Mouse (Mus musculus): ENCODE data around the gene Pnldc1. TPM values are rescaled to one million over a fixed set of nuclear protein-coding genes. Genes with fewer than 3 reads are reported as not detected.
A peak's percentile ranks its signal among the peaks of the same experiment; 100 is the strongest.
"Not testable (repeated sequence)": the region's sequence is repeated elsewhere in the genome, so short reads cannot be mapped to it uniquely, and the experiment has no call there.

The Pnldc1 gene
- total RNA-seq (2021) = under 1 TPM in 1 of 2 experiments, not detected in 1; 0.33 TPM
- long read RNA-seq, experiment 1, partial matches to known transcripts = 0 of 1 reads
- long read RNA-seq, experiment 1, other reads (novel, unspliced or antisense) = 1 of 1 reads
- long read RNA-seq, experiment 2, partial matches to known transcripts = 0 of 1 reads
- long read RNA-seq, experiment 2, other reads (novel, unspliced or antisense) = 1 of 1 reads

GRCm38 (mm10) chr17:12909361-12910280 is at the start of gene Pnldc1:
Gene Pnldc1 (minus strand): TSS chr17:12910230.
- Histone ChIP-seq H3K27ac (no peak within 1 kb of the TSS), H3K4me3 (no peak within 1 kb of the TSS)
- DNase-seq = no peak
- TF ChIP-seq CTCF (IDR thresholded peaks at IDR 0.05) = no peak
- intact Hi-C loops (cut with DNase I) = no loop called here

GRCm38 (mm10) chr17:12959377-12959776 is 49.3 kb upstream of the Pnldc1 start:
- DNase-seq; intact Hi-C loops (cut with DNase I); H3K4me3 ChIP-seq; H3K27ac ChIP-seq: not testable (repeated sequence)

- TF ChIP-seq CTCF (IDR thresholded peaks at IDR 0.05) = no peak
- no peak for DNase-seq
- intact Hi-C loops (cut with DNase I) = no loop called here
- H3K27ac ChIP-seq = no peak overlapping the region
- H3K4me3 ChIP-seq = no peak overlapping the region
Measured at GRCm38 (mm10) chr17:12956664-12957063, 46.6 kb upstream of the Pnldc1 start.

- DNase-seq = no peak
- intact Hi-C loops (cut with DNase I) = no loop called here
- Histone ChIP-seq H3K4me3 (no peak overlapping the region), H3K27ac (no peak overlapping the region)
- no peak for TF ChIP-seq CTCF (IDR thresholded peaks at IDR 0.05)
Measured at GRCm38 (mm10) chr17:12949669-12950068, 39.6 kb upstream of the Pnldc1 start.

- no peak for TF ChIP-seq CTCF (IDR thresholded peaks at IDR 0.05)
- Histone ChIP-seq H3K4me3 (no peak overlapping the region), H3K27ac (no peak overlapping the region)
- DNase-seq = no peak
- intact Hi-C loops (cut with DNase I) = no loop called here
Measured at GRCm38 (mm10) chr17:12942459-12943162, 32.6 kb upstream of the Pnldc1 start.

GRCm38 (mm10) chr17:12941543-12942260 is 31.7 kb upstream of the Pnldc1 start:
- TF ChIP-seq CTCF (IDR thresholded peaks at IDR 0.05) = no peak
- intact Hi-C loops (cut with DNase I) = no loop called here
- no peak overlapping the region for H3K4me3 ChIP-seq

DNA sequence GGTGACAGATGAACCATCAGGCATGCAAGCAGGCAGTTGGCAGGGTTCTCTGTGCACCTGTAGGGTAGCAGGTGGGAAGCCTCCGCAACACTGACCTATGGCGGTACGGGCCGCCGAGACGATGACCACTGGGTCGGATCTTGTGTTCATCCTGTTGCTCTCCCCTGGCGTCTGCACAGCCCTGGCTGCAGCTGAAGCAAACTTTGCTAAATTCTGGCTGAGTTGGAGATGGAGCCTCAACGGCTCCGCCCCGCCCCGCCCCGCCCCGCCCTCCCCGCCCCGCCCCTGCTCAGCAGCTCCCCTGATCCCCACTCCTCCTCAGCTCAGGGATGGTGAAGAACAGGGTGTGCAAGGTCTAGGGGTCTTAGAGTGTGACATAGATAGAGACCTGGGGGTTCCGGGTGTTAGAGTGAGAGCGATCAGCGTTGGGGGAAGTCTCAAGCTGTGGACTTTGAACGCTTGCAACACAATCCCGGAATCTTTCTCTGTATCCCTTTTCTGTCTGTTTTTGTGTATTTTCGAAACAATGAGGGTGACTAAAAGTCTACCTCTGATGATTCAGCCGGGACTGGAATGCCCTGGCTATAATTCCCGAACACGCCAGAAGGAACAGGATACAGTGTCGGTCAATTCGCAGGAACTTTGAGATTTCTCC is 30.2 kb upstream of the Pnldc1 start, which contains the start of gene Acat3:
TSS of gene Acat3 (minus strand) at position 450 of the 655 bp plus-strand sequence.
- intact Hi-C loops (cut with DNase I) = no loop called here
- TF ChIP-seq CTCF (IDR thresholded peaks at IDR 0.05) = no peak
- peak; percentile 31 for DNase-seq
- Histone ChIP-seq H3K27ac (peak within 1 kb of the TSS; percentile 38; the same call in 1 of the 2 replicates), H3K4me3 (peak within 1 kb of the TSS; percentile 65)

More at GRCm38 (mm10) chr17:12941543-12942260, 31.7 kb upstream of the Pnldc1 start:
- no peak for DNase-seq
- no peak overlapping the region for H3K27ac ChIP-seq

DNA sequence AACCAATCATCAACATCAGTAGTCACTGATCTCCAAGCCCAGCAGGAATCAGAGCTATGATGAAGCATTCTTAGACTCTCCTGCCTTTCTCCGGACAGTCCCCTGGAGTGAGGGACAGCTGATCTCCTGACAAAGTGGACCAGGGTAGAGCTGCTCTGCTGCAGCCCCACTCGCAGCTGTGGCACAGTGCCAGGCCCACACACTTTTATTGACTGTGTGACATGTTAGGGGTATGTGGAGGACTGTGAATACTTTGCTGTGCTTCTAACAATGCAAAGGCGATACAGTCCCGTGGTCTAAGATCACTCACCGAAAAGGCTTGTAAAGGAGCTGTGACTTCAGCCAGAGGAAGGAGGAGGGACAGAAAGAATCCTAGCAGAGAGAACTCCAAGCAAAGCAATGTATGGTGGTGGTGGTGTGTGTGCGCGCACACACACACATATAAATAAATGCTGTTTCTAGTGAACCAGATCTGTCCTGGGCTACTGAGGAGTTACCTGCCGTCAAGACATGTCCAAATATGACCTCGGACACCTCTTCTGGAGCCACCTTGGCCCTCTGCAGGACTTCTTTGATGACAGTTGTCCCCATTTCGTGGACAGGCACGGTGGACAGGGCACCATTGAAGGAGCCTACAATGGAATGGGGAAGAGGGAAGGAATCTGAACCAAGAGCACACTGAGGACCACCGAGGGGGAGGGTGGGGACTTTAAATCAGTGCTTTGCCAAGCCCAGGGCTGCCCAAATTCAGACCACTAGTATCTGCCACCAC is 29.5 kb upstream of the Pnldc1 start:
- intact Hi-C loops (cut with DNase I); DNase-seq; H3K27ac ChIP-seq: not testable (repeated sequence)
- peak overlapping the region; percentile 65 for H3K4me3 ChIP-seq

DNA sequence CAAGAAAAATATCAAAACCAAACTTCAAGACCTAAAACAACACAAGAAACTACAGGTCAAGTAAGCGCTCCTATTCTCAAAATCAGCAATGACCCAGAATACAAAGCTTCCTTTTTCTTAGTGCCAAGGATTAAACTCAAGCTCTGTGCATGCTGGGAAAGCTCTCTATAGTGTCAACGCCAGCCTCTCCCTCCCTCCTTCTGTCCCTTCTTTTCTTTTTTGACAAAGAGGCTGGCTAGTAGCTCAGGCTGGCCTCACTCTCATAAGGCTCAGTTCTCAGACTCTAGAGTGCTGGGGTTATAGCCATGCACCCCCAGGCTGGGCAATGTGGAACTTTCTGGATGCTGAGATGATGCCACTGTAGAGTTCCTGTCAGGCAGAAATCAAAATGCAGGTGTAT is 28.0 kb upstream of the Pnldc1 start:
- intact Hi-C loops (cut with DNase I) = no loop called here

GRCm38 (mm10) chr17:12937412-12937970 is 27.5 kb upstream of the Pnldc1 start:
- TF ChIP-seq CTCF (IDR thresholded peaks at IDR 0.05) = no peak
- no peak overlapping the region for H3K4me3 ChIP-seq
- no peak for DNase-seq
- H3K27ac ChIP-seq = no peak overlapping the region
- intact Hi-C loops (cut with DNase I) = no loop called here

More for the DNA sequence above, 28.0 kb upstream of the Pnldc1 start:
- no peak for TF ChIP-seq CTCF (IDR thresholded peaks at IDR 0.05)
- no peak overlapping the region for H3K4me3 ChIP-seq
- H3K27ac ChIP-seq = no peak overlapping the region
- DNase-seq = no peak

DNA sequence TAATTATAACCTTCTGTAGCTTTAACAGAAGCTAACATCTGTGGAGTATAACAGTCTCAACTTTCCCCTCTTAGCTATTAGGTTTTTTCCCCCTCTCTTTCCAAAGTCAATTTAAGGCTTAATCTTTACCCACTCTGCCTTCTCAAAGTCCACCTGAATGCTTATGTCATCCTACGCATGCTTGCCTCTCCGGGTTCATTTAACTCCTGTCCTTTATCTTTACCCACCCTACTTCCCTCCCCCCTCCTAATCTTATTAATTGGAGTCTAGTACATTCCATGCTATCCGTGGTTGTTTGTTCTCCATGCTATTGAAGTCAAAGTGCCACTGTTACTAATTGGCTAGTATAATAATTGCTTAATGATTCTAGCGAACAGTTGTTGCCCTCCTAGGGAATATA is 25.7 kb upstream of the Pnldc1 start:
- Histone ChIP-seq H3K4me3 (no peak overlapping the region), H3K27ac (no peak overlapping the region)
- intact Hi-C loops (cut with DNase I) = no loop called here
- DNase-seq = no peak
- TF ChIP-seq CTCF (IDR thresholded peaks at IDR 0.05) = no peak

- H3K4me3 ChIP-seq; H3K27ac ChIP-seq; DNase-seq; intact Hi-C loops (cut with DNase I): not testable (repeated sequence)
Measured at GRCm38 (mm10) chr17:12931576-12931975, 21.5 kb upstream of the Pnldc1 start.

All from gastrocnemius, adult 2 months (tissue).